Mouse (Mus musculus): Measurements from ENCODE around the gene Bbs4.

DNA sequence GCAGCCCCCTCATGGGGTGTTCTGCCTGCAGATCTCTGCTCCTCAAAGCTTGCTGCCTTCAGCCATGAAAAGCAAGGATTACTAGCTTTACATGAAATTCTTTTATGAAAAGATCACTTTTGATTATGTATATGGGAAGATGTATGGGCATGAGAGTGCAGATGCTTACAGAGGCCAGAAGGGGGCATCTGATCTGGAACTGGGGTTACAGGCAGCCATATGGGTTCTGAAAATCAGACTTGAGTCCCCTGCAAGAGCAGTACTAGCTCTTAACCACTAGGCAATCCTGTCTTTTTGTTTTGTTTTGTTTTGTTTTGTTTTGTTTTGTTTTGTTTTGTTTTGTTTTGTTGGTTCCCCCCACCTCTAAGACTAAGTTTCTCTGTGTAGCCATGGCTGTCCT is 80.1 kb downstream of the Bbs4 start:
- no peak for TF ChIP-seq CTCF (IDR thresholded peaks at IDR 0.05; ENCODE audit: extremely low read depth, insufficient read depth, low read length)
- no peak for TF ChIP-seq POLR2A (IDR thresholded peaks at IDR 0.05; ENCODE audit: extremely low read depth, insufficient read depth, low read length)
